Comparison of ENCODE assay signal across 7 mouse cellular contexts in the genomic region with DNA sequence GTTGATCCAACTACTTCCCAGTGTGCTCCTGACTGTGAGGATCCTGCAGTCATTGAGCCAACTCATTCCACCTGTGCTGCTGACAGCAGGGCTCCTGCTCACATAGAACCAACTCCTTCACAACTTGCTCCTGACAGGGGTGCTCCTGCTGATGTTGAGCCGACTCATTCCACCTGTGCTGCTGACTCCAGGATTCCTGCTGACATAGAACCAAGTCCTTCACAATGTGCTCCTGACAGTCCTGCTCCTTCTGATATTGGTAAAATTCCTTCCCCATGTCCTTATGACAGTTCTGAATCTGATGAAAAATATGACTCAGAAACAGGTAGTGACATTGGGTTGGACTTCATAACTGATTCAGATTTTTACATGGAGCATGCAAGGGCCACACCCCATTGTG.
DNase-seq lines count a peak whose midpoint lies in the region; ATAC-seq and TF ChIP-seq lines count a peak whose summit lies in the region.
"Not testable (repeated sequence)": the region's sequence is repeated elsewhere in the genome, so short reads cannot be mapped to it uniquely, and the experiment has no call there.

No protein-coding gene starts in this region.

- not testable (repeated sequence) for H3K4me2 ChIP-seq in limb, embryonic 14.5 days (replicated peaks; ENCODE audit: low read depth, low read length, severe bottlenecking); stomach, postnatal 0 days (replicated peaks; ENCODE audit: low read depth)

- TF ChIP-seq CTCF in stomach, postnatal 0 days (IDR thresholded peaks at IDR 0.05; ENCODE audit: low read depth), result not testable (repeated sequence)

- H3K4me1 ChIP-seq in heart, embryonic 10.5 days; limb, embryonic 14.5 days (ENCODE audit: control insufficient read depth, insufficient read depth, low read length); stomach, postnatal 0 days (replicated peaks; ENCODE audit: control insufficient read depth, insufficient read depth): not testable (repeated sequence)

- not testable (repeated sequence) for H3K36me3 ChIP-seq in heart, embryonic 10.5 days; limb, embryonic 14.5 days (ENCODE audit: control insufficient read depth, insufficient read depth, low read length); stomach, postnatal 0 days (ENCODE audit: control insufficient read depth, insufficient read depth, low read length)

- H3K27me3 ChIP-seq in heart, embryonic 10.5 days (ENCODE audit: insufficient read depth, poor library complexity, severe bottlenecking); limb, embryonic 14.5 days (ENCODE audit: control insufficient read depth, insufficient read depth, low read length); stomach, postnatal 0 days (ENCODE audit: control insufficient read depth, insufficient read depth, low read length): not testable (repeated sequence)

- peak; percentile 5 for DNase-seq in CD4-positive, CD25-positive, alpha-beta regulatory T cell, adult 2 months (ENCODE audit: low read depth, low spot score)
- DNase-seq in adipocyte (ENCODE audit: low spot score), result peak; percentile 2
- DNase-seq in embryo, embryonic 10 days (ENCODE audit: low spot score), result peak; percentile 1
- DNase-seq in heart, embryonic 10.5 days (ENCODE audit: low spot score), result peak; percentile 65
- DNase-seq in limb, embryonic 14.5 days (ENCODE audit: low spot score), result peak; percentile 1
- DNase-seq in naive thymus-derived CD4-positive, alpha-beta T cell, adult 2 months (ENCODE audit: low read depth), result peak; percentile 1
- DNase-seq in stomach, postnatal 0 days (ENCODE audit: low spot score), result peak; percentile 12

- ATAC-seq in limb, embryonic 14.5 days (ENCODE audit: low FRiP score, low read depth); stomach, postnatal 0 days (ENCODE audit: low FRiP score, low TSS enrichment): not testable (repeated sequence)

- not testable (repeated sequence) for H3K27ac ChIP-seq in heart, embryonic 10.5 days; limb, embryonic 14.5 days (replicated peaks; ENCODE audit: low read depth, low read length); stomach, postnatal 0 days (replicated peaks)

- not testable (repeated sequence) for H3K9ac ChIP-seq in limb, embryonic 14.5 days (ENCODE audit: low read depth, low read length, severe bottlenecking); stomach, postnatal 0 days (ENCODE audit: low read length)

- H3K4me3 ChIP-seq in heart, embryonic 10.5 days; limb, embryonic 14.5 days (replicated peaks; ENCODE audit: low read length); stomach, postnatal 0 days (ENCODE audit: low read depth, low read length): not testable (repeated sequence)

- H3K9me3 ChIP-seq in heart, embryonic 10.5 days, result peaks cover 13% of the 10 kb centered on the region
- H3K9me3 ChIP-seq in limb, embryonic 14.5 days (ENCODE audit: control insufficient read depth, low read length); stomach, postnatal 0 days (ENCODE audit: control insufficient read depth, low read length): not testable (repeated sequence)

- 72% methylated on average over 1 of the region's 1 CpGs for WGBS in heart, embryonic 10.5 days
- whole genome bisulfite sequencing in limb, embryonic 14.5 days, result 79% methylated on average over 1 of the region's 1 CpGs
- WGBS in stomach, postnatal 0 days, result 79% methylated on average over 1 of the region's 1 CpGs

- not testable (repeated sequence) for TF ChIP-seq POLR2A in limb, embryonic 14.5 days (IDR thresholded peaks at IDR 0.05; ENCODE audit: borderline replicate concordance, extremely low read depth, insufficient read depth, insufficient read length)

- TF ChIP-seq EP300 in stomach, postnatal 0 days (optimal IDR thresholded peaks at IDR 0.05), result not testable (repeated sequence)

Comparison
In these comparisons a context has a peak if more than half of its experiments do, and no peak if none do; other contexts are left out.
1. DNase-seq: peak in every context shown above with its lines; median percentile 65 in heart, embryonic 10.5 days; 12 in stomach, postnatal 0 days; 5 in CD4-positive, CD25-positive, alpha-beta regulatory T cell, adult 2 months; 2 in adipocyte; 1 in embryo, embryonic 10 days; 1 in limb, embryonic 14.5 days; 1 in naive thymus-derived CD4-positive, alpha-beta T cell, adult 2 months.